Mouse (Mus musculus) Patski (cell line): ENCODE results near the gene Srd5a1. TPM values are rescaled to one million over a fixed set of nuclear protein-coding genes. Genes with fewer than 3 reads are reported as not detected.

Source experiments
- ATAC-seq: fragments of 100-300 bp; one replicate; pipeline ENCODE4 v1.8.0; 2021
- CTCF ChIA-PET: fragments of 350-600 bp; sonication (Branson Sonifier 250); formaldehyde crosslinking; loops from one replicate; lab custom pipeline; 2022; ENCODE audit warnings: inconsistent platforms; lab: Charles Lee
- POLR2A ChIA-PET: fragments of 350-600 bp; sonication (Branson Sonifier 250); formaldehyde crosslinking; loops from one replicate; lab custom pipeline; 2022; ENCODE audit warnings: antibody characterized with exemption, inconsistent platforms; lab: Charles Lee
- DNase-seq: peaks from one replicate; pipeline ENCODE4 v3.0.0-alpha.2; 2011; ENCODE audit warnings: low read depth, low spot score
- H3K27me3 ChIP-seq: fragments of 371-371 bp; one replicate; pipeline ENCODE4 v1.5.1; 2021
- CTCF ChIP-seq: fragments of 100-300 bp; IDR thresholded peaks from one replicate; pipeline ENCODE4 v1.5.1; 2021
- in situ Hi-C: fragments of 300-500 bp; cut with MboI; formaldehyde crosslinking; loops from 3 replicates; pipeline ENCODE4 v1.11.1; 2018; ENCODE audit warnings: low pct_unique_long_range_greater_than_20kb, mixed read lengths
- polyA plus RNA-seq: library from polyadenylated mRNA; unstranded; gene quantifications from one replicate; pipeline ENCODE4 v1.2.3, GENCODE M21; 2021

Srd5a1 gene
- polyA plus RNA-seq, 1 experiment from 2014 or later, result 122 TPM

DNA sequence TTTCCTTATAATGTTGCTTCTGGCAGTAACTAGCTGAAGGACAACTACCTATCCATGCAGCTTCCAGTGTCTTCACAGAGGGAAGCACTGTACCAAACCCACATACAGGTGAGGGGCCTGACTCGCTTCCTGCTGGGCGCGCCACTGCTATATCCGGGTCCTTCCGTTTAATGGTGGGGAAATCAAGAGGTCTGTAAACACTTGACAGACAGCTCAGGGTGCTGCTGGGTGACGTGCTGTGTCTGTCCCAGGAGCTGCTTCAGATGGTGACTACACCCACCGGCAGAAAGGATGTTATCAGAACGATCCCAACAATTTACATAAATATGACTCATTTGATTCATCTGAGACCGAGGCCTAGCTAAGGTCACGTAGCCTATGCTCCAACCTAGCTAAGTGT lies 12.4 kb downstream of the Srd5a1 start:
- no peaks in the 10 kb centered on the region for H3K27me3 ChIP-seq
- ATAC-seq (no peak), DNase-seq (no peak)
- in situ Hi-C loops, result loop anchor here (25.0 kb wide), 1 partner anchor 1188 kb away; no protein-coding TSS in a partner anchor
- ChIA-PET POLR2A (interaction anchor here (0.6 kb wide), 1 partner anchor 539 kb away, joined by 3 read pairs; no protein-coding TSS in a partner anchor), CTCF (interaction anchor here (0.7 to 1.7 kb wide), 4 partner anchors 12 to 41 kb away, joined by 3 to 4 read pairs (median 4); partner anchors contain the start of gene Srd5a1)
- no peak for TF ChIP-seq CTCF

- ChIA-PET POLR2A (interaction anchor here (0.6 kb wide), 1 partner anchor 74 kb away, joined by 4 read pairs; no protein-coding TSS in a partner anchor), CTCF (no interaction called here)
- H3K27me3 ChIP-seq, result no peaks in the 10 kb centered on the region
- ATAC-seq, result no peak
- in situ Hi-C loops, result loop anchor here (25.0 kb wide), 1 partner anchor 1191 kb away; no protein-coding TSS in a partner anchor
- TF ChIP-seq CTCF, result no peak
- DNase-seq, result no peak
These were observed 14.7 kb downstream of the Srd5a1 start for GRCm38 (mm10) chr13:69596515-69596914.

- TF ChIP-seq CTCF, result no peak
- no peak for ATAC-seq
- CTCF ChIA-PET, result no interaction called here
- in situ Hi-C loops, result loop anchor here (25.0 kb wide), 1 partner anchor 1191 kb away; no protein-coding TSS in a partner anchor
- POLR2A ChIA-PET, result interaction anchor here (1.6 kb wide), 1 partner anchor 10 kb away, joined by 6 read pairs; no protein-coding TSS in a partner anchor
- no peaks in the 10 kb centered on the region for H3K27me3 ChIP-seq
- no peak for DNase-seq
These were observed 15.3 kb downstream of the Srd5a1 start for GRCm38 (mm10) chr13:69595911-69596310.

DNA sequence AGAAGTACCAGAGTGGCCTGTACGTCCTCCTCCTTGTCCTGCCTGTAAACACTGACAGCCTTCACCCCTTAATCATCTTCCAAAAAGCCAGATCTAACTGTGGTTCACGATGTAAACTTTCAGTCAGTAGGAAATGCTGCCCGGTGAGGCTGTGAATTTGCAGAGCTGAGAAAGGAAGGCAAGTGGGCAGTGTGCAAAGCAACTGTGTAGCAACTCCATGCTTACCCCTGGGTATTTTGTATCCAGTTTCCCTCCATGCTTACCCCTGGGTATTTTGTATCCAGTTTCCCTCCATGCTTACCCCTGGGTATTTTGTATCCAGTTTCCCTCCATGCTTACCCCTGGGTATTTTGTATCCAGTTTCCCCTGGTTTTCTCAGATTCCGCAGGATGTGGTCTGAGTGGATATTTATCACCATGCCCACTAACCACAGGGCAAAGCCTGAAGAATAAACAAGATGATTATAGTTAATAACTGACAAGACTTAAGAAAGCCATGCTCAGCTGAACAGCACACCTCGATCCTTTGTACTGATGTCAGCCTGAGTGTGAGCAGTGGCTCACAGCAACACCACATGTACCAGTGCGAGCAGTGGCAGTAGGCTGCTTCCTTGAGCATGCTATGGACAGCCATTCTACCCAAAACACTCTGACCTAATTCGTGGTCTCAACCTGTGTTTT lies 16.5 kb downstream of the Srd5a1 start:
- no peaks in the 10 kb centered on the region for H3K27me3 ChIP-seq
- peak; percentile 98 for ATAC-seq
- TF ChIP-seq CTCF, result no peak
- POLR2A ChIA-PET, result interaction anchor here (0.8 to 1.6 kb wide), 3 partner anchors 9 to 16 kb away, joined by 3 to 6 read pairs (median 3); no protein-coding TSS in a partner anchor
- peak; percentile 92 for DNase-seq
- in situ Hi-C loops, result loop anchor here (25.0 kb wide), 1 partner anchor 1193 kb away; no protein-coding TSS in a partner anchor
- CTCF ChIA-PET, result interaction anchor here (1.3 kb wide), 1 partner anchor 14 kb away, joined by 4 read pairs; no protein-coding TSS in a partner anchor

DNA sequence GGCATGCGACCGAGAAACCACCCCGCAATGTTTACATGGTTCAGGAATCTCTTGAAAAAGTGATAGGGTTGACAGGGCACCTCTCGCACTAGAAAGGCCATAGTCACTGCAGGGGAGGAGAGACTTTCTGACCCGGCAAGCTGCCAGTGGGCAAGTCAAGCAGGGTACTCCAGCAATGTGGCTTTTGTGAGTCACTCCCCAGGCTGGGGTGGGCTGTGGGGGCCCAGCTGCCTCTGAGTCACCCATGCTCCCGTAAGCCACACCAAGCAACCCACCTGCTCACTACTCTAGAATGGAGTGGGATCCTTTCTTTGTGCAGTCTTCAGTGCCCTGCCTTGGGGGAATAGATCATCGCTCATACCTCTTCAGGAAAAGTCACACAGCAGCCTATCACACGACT lies 17.8 kb downstream of the Srd5a1 start:
- CTCF ChIA-PET, result interaction anchor here (0.9 kb wide), 1 partner anchor 18 kb away, joined by 5 read pairs; the partner anchor contains the start of gene Srd5a1
- no peaks in the 10 kb centered on the region for H3K27me3 ChIP-seq
- DNase-seq, result peak; percentile 79
- TF ChIP-seq CTCF, result no peak
- in situ Hi-C loops, result loop anchor here (25.0 kb wide), 1 partner anchor 1194 kb away; no protein-coding TSS in a partner anchor
- POLR2A ChIA-PET, result interaction anchor here (0.7 to 1.5 kb wide), 3 partner anchors 11 to 17 kb away, joined by 3 read pairs; no protein-coding TSS in a partner anchor
- ATAC-seq, result peak; percentile 28

DNA sequence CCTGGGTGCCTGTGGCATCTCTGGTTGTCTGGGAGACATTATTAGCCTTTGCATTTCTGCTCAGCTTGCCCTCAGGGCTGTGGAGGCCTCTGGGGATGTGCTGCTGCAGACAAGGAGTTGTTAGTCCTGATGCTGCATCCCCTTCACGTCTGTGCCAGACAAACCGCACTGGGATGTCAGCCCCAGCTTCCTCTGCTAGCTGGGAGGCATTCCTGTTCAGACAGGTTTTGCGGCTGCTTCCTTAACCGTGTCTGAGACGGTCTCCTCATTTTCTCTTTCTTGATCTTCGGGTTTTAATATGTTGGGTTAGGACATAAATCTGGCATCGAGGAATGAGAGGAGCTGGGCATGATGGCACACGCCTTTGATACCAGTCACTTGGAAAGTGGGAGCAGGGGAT lies 19.0 kb downstream of the Srd5a1 start:
- in situ Hi-C loops, result loop anchor here (25.0 kb wide), 1 partner anchor 1195 kb away; no protein-coding TSS in a partner anchor
- TF ChIP-seq CTCF, result no peak
- POLR2A ChIA-PET, result no interaction called here
- CTCF ChIA-PET, result interaction anchor here (1.6 kb wide), 1 partner anchor 15 kb away, joined by 6 read pairs; no protein-coding TSS in a partner anchor
- no peaks in the 10 kb centered on the region for H3K27me3 ChIP-seq
- ATAC-seq (no peak), DNase-seq (no peak)

- DNase-seq (no peak), ATAC-seq (no peak)
- in situ Hi-C loops, result loop anchor here (25.0 kb wide), 1 partner anchor 1196 kb away; no protein-coding TSS in a partner anchor
- no peaks in the 10 kb centered on the region for H3K27me3 ChIP-seq
- no peak for TF ChIP-seq CTCF
- POLR2A ChIA-PET, result interaction anchor here (1.7 kb wide), 1 partner anchor 19 kb away, joined by 5 read pairs; no protein-coding TSS in a partner anchor
- CTCF ChIA-PET, result interaction anchor here (1.4 to 1.6 kb wide), 2 partner anchors 9 to 16 kb away, joined by 3 to 6 read pairs; no protein-coding TSS in a partner anchor
These were observed 19.9 kb downstream of the Srd5a1 start for GRCm38 (mm10) chr13:69591338-69591737.

- ChIA-PET CTCF (interaction anchor here (1.3 to 2.1 kb wide), 5 partner anchors 13 to 1093 kb away, joined by 3 to 5 read pairs (median 4); no protein-coding TSS in a partner anchor), POLR2A (no interaction called here)
- DNase-seq (no peak), ATAC-seq (no peak)
- in situ Hi-C loops, result loop anchor here (25.0 kb wide), 1 partner anchor 1199 kb away; no protein-coding TSS in a partner anchor
- no peaks in the 10 kb centered on the region for H3K27me3 ChIP-seq
- TF ChIP-seq CTCF, result no peak
These were observed 23.0 kb downstream of the Srd5a1 start for GRCm38 (mm10) chr13:69588263-69588662.

GRCm38 (mm10) chr13:69587849-69588248 lies 23.4 kb downstream of the Srd5a1 start:
- H3K27me3 ChIP-seq, result no peaks in the 10 kb centered on the region
- ChIA-PET POLR2A (interaction anchor here (0.7 to 0.8 kb wide), 2 partner anchors 16 to 870 kb away, joined by 3 read pairs; no protein-coding TSS in a partner anchor), CTCF (interaction anchor here (1.3 to 2.1 kb wide), 5 partner anchors 14 to 1094 kb away, joined by 3 to 5 read pairs (median 4); no protein-coding TSS in a partner anchor)
- ATAC-seq (no peak), DNase-seq (no peak)
- TF ChIP-seq CTCF, result no peak
- in situ Hi-C loops, result loop anchor here (25.0 kb wide), 1 partner anchor 1199 kb away; no protein-coding TSS in a partner anchor

DNA sequence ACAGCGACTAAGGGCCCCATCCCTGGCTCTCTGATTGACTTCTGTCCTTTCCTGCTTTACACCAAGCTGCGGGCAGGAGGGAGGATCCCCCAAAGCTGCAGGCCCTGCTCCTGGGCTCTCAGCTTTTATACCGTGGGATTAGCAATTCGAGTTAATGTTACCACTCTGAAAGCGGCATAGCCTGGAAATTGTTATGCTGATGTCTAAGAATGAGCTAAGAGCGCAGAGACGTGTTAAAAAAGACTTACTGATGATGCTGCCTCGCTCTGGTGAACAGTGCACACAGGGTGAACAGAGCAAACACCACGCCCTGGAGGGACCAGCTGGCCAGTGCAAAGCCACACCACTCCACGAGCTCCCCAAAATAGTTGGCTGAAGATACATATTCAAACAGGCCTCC lies 24.9 kb downstream of the Srd5a1 start:
- ChIA-PET CTCF (interaction anchor here (1.0 to 2.1 kb wide), 4 partner anchors 13 to 18 kb away, joined by 3 to 5 read pairs (median 4); no protein-coding TSS in a partner anchor), POLR2A (interaction anchor here (0.9 kb wide), 1 partner anchor 9 kb away, joined by 6 read pairs; no protein-coding TSS in a partner anchor)
- DNase-seq (no peak), ATAC-seq (peak; percentile 38)
- no peak for TF ChIP-seq CTCF
- H3K27me3 ChIP-seq, result no peaks in the 10 kb centered on the region
- in situ Hi-C loops, result loop anchor here (25.0 kb wide), 1 partner anchor 1201 kb away; no protein-coding TSS in a partner anchor
